Mouse (Mus musculus) heart, embryonic 12.5 days (tissue): ENCODE results near the gene Gm4969. TPM values are rescaled to one million over a fixed set of nuclear protein-coding genes. Genes with fewer than 3 reads are reported as not detected.
"Not testable (repeated sequence)": the region's sequence is repeated elsewhere in the genome, so short reads cannot be mapped to it uniquely, and the experiment has no call there.

Source experiments
- ATAC-seq: fragments of 200-750 bp; cut with Nextera tagmentation; 2 replicates; pipeline ENCODE4 v1.8.0; 2017; ENCODE audit warnings: moderate TSS enrichment, moderate library complexity; ENCODE audit not compliant: insufficient number of reproducible peaks, low FRiP score
- H3K27ac ChIP-seq: fragments of 300-500 bp; sonication (generic); 2 replicates; pipeline ENCODE4 v1.5.1; 2016; ENCODE audit warnings: mild to moderate bottlenecking, moderate library complexity; ENCODE audit not compliant: poor library complexity, severe bottlenecking
- H3K27me3 ChIP-seq: fragments of 300-500 bp; sonication (generic); replicated peaks from 2 replicates; pipeline ENCODE4 v1.6.1; 2016; ENCODE audit warnings: mild to moderate bottlenecking, moderate library complexity
- H3K36me3 ChIP-seq: fragments of 300-500 bp; sonication (generic); 2 replicates; pipeline ENCODE4 v1.6.1; 2016; ENCODE audit warnings: mild to moderate bottlenecking, moderate library complexity
- H3K4me1 ChIP-seq: fragments of 300-500 bp; sonication (generic); replicated peaks from 2 replicates; pipeline ENCODE4 v1.6.1; 2016; ENCODE audit warnings: mild to moderate bottlenecking
- H3K4me2 ChIP-seq: fragments of 300-500 bp; sonication (generic); 2 replicates; pipeline ENCODE4 v1.6.1; 2016; ENCODE audit warnings: mild to moderate bottlenecking, moderate library complexity
- H3K4me3 ChIP-seq: fragments of 300-500 bp; sonication (generic); 2 replicates; pipeline ENCODE4 v1.5.1; 2016; ENCODE audit warnings: mild to moderate bottlenecking
- H3K9ac ChIP-seq: fragments of 300-500 bp; sonication (generic); 2 replicates; pipeline ENCODE4 v1.6.1; 2016; ENCODE audit warnings: mild to moderate bottlenecking, moderate library complexity
- H3K9me3 ChIP-seq: fragments of 300-500 bp; sonication (generic); replicated peaks from 2 replicates; pipeline ENCODE4 v1.6.1; 2016; ENCODE audit warnings: mild to moderate bottlenecking, moderate library complexity
- WGBS: fragments of 180-500 bp; shearing (Covaris S2); methylation state at CpG from one replicate; pipeline ENCODE4 v1.1.7; 2016; 5-methylcytosine and 5-hydroxymethylcytosine counted together
- polyA plus RNA-seq: library from polyadenylated mRNA; unstranded; fragments of >200 nt; fragmentation: Nextera tagmentation; extraction: Ambion mirVana; gene quantifications from 2 replicates; pipeline ENCODE4 v1.2.1, GENCODE M21; 2016

Gm4969 gene
- polyA plus RNA-seq, 1 experiment from 2014 or later, result 2.2 TPM

DNA sequence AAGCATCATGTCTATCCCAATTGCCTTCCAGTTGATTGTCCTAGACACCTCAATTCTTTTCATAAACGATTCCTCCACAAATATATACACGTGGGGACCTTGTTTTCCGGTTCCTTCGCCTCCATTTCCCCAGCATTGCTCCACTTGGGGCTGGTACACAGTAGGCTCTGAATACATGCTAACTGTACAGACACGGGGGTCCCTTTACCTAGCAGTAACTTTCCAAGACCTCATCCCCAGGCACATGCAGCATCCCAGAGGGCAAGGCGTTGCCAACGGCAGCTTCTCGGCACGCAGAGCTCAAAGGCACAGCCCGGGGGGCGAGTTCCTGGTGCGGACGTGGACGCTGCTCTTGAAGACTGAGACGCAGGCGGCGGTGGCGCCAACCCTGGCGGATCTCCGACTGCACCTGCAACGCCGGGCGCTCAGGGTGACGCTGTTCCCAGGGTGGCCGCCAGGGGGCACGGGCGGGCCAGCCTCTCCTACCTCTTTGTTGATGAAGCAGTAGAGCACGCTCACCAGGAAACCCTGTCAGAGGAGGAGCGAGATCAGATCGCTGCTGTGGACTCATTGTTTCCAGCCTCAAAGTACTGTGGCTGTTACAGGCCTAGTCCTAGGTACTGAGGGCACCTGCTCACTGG is 39.1 kb upstream of the Gm4969 start:
- peak; percentile 67 for ATAC-seq
- Histone ChIP-seq H3K27me3 (peaks cover 18% of the 10 kb centered on the region), H3K4me1 (peaks cover 21% of the 10 kb centered on the region), H3K4me2 (peak overlapping the region; percentile 58), H3K9me3 (no peaks in the 10 kb centered on the region), H3K36me3 (peaks cover 21% of the 10 kb centered on the region), H3K4me3 (peak overlapping the region; percentile 7; the same call in 1 of the 2 replicates), H3K9ac (peak overlapping the region; percentile 55; the same call in 1 of the 2 replicates), H3K27ac (0 out of 2 replicates have a peak overlapping the region, but pooled peaks have one; percentile 8)
- 6% methylated on average over 30 of the region's 30 CpGs for WGBS

DNA sequence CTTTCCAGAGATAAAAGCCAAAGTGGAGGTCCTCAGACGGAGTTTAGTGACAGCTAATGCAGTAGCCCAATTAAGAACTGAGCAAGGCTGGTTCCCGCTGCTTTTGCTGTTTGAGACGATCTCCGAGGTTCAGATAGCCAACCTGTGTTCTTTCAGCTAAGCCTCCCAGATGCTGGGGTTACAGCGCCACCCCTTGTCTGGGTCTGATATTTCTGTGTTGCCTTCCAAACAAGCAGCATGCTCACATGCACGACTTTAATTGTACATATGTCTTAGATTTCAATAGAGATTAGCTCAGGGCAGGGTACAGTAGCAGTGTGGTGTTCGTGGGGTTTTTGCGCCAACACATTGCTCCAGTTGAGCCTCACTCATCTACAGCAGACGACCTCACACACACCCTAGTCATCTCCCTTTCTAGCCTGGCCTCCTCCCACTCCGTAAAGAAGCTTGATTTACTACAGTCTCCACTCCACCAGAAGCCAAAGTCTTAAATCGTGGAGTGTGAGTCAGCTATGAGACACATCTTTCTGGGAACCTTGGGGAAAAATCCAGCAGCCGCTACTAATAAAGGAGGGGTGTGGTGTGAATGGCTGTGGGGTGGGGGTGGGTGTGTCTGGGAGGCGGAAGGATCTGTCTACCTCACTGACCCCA is 37.8 kb upstream of the Gm4969 start:
- Histone ChIP-seq H3K9me3 (no peaks in the 10 kb centered on the region), H3K9ac (no peak overlapping the region), H3K4me3 (no peak overlapping the region), H3K27me3 (peaks cover 14% of the 10 kb centered on the region), H3K4me1 (peaks cover 22% of the 10 kb centered on the region), H3K27ac (no peak overlapping the region), H3K36me3 (peaks cover 34% of the 10 kb centered on the region), H3K4me2 (no peak overlapping the region)
- ATAC-seq, result no peak
- WGBS, result 59% methylated on average over 13 of the region's 13 CpGs

DNA sequence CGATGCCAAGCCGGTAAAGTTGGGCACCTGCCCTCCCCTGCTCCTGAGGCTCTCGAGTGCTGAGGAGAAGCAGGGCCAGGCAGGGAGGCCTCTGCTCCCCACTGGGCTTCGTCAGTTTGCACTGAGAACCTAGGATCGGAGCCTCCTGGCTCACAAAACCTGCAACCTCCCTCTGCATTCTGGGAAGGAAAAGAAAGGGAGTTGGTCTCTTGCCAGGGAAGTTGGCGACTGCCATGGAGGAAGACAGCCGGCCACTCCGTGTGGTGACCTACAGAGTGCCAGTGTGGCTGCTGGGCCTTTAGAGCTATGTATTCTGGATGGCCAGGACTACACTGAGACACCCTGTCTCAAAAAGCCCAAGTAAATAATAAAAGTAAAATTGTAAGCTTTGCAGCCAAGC is 36.6 kb upstream of the Gm4969 start:
- no peak for ATAC-seq
- Histone ChIP-seq H3K36me3 (peaks cover 34% of the 10 kb centered on the region), H3K4me2 (no peak overlapping the region), H3K9me3 (no peaks in the 10 kb centered on the region), H3K27me3 (peaks cover 13% of the 10 kb centered on the region), H3K9ac (no peak overlapping the region), H3K4me1 (peaks cover 22% of the 10 kb centered on the region), H3K27ac (no peak overlapping the region), H3K4me3 (no peak overlapping the region)
- 76% methylated on average over 8 of the region's 8 CpGs for WGBS

DNA sequence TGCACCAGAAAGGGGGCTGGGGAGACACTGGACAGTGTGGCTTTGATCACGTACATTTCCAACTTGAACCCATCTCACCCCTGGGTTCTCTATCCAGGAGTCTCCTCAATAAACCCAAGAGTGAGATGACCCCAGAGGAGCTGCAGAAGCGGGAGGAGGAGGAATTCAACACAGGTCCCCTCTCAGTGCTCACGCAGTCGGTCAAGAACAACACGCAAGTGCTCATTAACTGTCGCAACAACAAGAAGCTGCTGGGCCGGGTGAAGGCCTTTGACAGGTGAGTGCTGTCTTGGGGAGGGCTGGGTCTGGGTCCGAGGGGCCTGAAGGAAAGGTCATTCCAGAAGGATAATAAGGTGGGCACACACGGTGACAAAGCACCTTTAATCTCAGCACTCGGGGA is 33.0 kb upstream of the Gm4969 start:
- Histone ChIP-seq H3K4me3 (0 out of 2 replicates have a peak overlapping the region, but pooled peaks have one; percentile 70), H3K36me3 (peaks cover 38% of the 10 kb centered on the region), H3K4me1 (peaks cover 18% of the 10 kb centered on the region), H3K9ac (peak overlapping the region; percentile 87; the same call in 1 of the 2 replicates), H3K4me2 (peak overlapping the region; percentile 91; the same call in 1 of the 2 replicates)
- 84% methylated on average over 10 of the region's 10 CpGs for WGBS
- H3K27me3 ChIP-seq, ATAC-seq, H3K9me3 ChIP-seq, H3K27ac ChIP-seq: not testable (repeated sequence)

DNA sequence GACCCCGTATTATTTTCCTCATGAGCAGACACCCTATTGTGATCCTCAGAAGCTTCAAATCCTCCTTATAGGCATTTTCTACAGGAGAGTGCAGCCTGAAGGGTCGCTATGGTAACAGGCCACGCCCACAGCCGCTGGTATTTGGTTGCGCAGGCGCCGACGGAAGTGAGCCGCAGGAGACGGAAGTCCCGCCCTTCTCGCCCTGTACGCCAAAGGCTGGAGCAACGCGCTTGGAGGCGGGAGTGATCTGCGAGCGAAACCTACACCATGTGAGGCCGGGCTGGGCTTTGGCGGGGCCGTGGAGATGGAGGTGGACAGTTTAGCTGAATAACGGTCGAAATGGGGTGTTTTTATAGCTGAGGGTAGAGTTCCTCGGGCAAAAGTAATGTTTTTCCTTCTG is 31.5 kb upstream of the Gm4969 start, which contains the start of gene Snrpd2:
Gene Snrpd2, plus strand, starts transcription at position 97 of the 400 bp plus-strand sequence.
- Histone ChIP-seq H3K4me2 (peak within 1 kb of the TSS; percentile 91), H3K36me3 (peaks cover 38% of the 10 kb centered on the region), H3K9me3 (no peaks in the 10 kb centered on the region), H3K27ac (peak within 1 kb of the TSS; percentile 66), H3K4me1 (peaks cover 18% of the 10 kb centered on the region), H3K27me3 (no peaks in the 10 kb centered on the region), H3K4me3 (peak within 1 kb of the TSS; percentile 70), H3K9ac (peak within 1 kb of the TSS; percentile 87)
- WGBS, result under 1% methylated on average over 24 of the region's 24 CpGs
- ATAC-seq, result peak; percentile 92

DNA sequence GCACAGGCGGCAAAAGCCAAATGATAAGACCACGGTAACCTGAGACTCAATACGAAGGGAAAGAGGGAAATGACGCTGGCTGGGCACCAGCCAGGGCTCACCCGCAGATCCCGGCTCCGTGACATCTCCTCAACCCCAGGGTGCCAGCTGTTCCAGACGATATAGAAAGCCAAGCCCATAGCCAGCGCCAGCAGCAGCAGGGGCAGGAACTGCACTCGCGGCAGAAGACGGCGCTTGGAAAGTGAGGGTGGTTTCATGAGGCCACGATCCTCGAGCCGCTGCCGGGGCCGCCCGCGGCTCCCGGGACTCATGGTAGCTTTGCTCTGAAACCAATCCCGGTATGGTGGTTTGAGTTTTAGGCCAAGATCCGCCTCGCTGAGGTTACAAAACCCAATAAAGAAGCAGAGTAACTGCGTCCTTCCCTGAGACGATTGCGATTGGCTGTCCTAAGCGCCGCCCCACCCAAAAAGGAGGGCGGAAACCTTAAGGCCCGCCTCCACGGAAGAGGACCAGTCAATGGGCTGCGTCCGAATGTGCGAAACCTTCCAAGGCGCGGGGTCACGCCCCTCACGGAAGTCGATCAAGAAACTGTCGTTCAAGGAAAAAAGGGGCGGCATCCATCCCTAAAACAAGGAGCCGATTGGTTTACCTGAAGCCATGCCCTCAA is 30.8 kb upstream of the Gm4969 start, which contains the start of gene Qpctl:
Gene Qpctl, minus strand, starts transcription at position 417 of the 667 bp plus-strand sequence.
- peak within 1 kb of the TSS; percentile 70 for H3K4me3 ChIP-seq
- peak within 1 kb of the TSS; percentile 87 for H3K9ac ChIP-seq
- H3K4me2 ChIP-seq, result peak within 1 kb of the TSS; percentile 91
- H3K36me3 ChIP-seq, result peaks cover 33% of the 10 kb centered on the region
- no peaks in the 10 kb centered on the region for H3K9me3 ChIP-seq
- H3K27ac ChIP-seq, result peak within 1 kb of the TSS; percentile 66
- H3K4me1 ChIP-seq, result peaks cover 18% of the 10 kb centered on the region
- WGBS, result under 1% methylated on average over 43 of the region's 43 CpGs
- ATAC-seq, result peak; percentile 97
- no peaks in the 10 kb centered on the region for H3K27me3 ChIP-seq

DNA sequence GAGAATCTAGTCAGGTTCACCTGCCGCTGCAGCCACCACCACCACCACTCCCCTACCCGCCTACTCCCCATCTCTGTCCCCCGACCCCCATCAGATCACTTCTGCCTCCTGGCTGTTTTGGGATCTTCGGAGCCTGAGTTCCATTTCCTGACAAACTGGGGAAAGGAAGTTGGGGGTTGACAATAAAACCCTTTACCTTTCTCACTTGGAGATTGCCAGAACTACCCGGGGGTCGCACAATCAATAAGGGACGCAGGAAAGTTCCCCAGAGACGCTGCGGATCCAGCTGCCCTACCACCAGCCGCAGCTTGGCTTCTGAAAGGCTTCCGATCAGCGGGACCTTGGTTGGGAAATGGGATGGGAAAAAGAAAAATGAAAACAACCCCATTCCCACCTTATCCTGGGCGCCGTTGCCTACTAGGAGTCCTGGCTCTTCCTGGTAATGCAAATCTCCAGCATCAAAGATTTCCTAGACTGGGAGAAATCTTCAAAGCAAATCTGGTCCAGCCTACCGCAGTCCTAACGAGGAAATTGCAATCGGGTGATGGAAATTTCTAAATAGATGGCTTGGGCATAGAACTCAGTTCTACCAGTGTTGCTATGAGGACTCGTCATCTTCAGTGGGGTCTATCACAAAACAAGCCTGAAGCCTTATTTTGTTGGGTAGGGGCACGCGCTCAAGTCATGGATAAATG is 30.2 kb upstream of the Gm4969 start:
- 15% methylated on average over 20 of the region's 20 CpGs for WGBS
- Histone ChIP-seq H3K4me1 (peaks cover 18% of the 10 kb centered on the region), H3K36me3 (peaks cover 26% of the 10 kb centered on the region), H3K4me3 (peak overlapping the region; percentile 70), H3K9me3 (no peaks in the 10 kb centered on the region), H3K4me2 (peak overlapping the region; percentile 91), H3K27ac (peak overlapping the region; percentile 66), H3K27me3 (no peaks in the 10 kb centered on the region), H3K9ac (peak overlapping the region; percentile 77)
- no peak for ATAC-seq

DNA sequence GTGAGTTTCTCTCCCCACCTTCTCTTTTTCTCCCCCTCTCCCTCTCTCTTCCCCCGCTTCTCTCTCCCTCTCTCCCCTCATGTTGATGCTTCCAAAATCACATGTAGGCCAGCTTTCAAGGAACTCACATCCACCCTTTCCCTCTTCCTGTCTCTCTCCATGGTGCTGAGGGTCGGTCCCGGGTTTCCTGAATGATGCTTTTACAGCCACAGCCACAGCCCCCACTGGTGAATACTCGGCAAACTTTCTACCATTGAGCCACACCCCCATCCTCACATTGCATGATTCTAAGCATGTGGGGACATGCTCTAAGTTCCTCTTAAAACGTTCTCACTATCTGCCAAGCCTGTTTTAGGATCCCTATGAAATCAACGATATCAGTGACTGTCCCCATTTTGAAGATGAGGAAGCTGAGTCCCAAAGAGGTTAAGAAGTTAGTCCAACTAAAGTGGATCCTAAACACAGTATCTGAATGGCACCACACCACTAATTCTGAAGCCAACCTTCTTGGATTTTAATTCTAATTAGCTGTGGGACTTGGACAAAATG is 29.4 kb upstream of the Gm4969 start:
- Histone ChIP-seq H3K27ac (no peak overlapping the region), H3K4me3 (no peak overlapping the region), H3K9me3 (no peaks in the 10 kb centered on the region), H3K4me2 (0 out of 2 replicates have a peak overlapping the region, but pooled peaks have one; percentile 91), H3K9ac (no peak overlapping the region), H3K4me1 (peaks cover 18% of the 10 kb centered on the region), H3K27me3 (no peaks in the 10 kb centered on the region), H3K36me3 (peaks cover 25% of the 10 kb centered on the region)
- no peak for ATAC-seq
- 43% methylated on average over 6 of the region's 6 CpGs for WGBS

DNA sequence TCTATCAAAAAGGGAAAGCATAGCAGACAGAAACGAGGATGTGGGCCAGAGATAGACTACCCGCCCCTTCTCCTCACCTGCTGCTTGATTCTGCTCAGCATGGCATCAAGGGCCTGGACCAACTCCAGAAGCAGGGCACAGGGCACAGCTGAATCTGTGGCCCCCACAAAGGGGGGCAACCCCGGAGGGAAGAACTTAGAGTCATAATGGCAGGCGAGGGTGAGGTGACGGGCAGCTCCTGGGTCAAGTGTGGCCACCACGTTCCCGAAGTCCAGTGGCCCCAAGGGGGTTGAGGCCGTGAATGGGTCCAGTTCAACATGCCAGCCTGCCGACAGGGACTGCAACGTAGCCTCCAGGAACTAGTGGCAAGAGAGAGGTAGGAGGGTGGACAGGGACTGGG is 28.6 kb upstream of the Gm4969 start:
- ATAC-seq, result no peak
- Histone ChIP-seq H3K4me3 (no peak overlapping the region), H3K4me1 (peaks cover 18% of the 10 kb centered on the region), H3K27ac (no peak overlapping the region), H3K27me3 (no peaks in the 10 kb centered on the region), H3K4me2 (no peak overlapping the region), H3K9me3 (no peaks in the 10 kb centered on the region), H3K9ac (no peak overlapping the region), H3K36me3 (peaks cover 24% of the 10 kb centered on the region)
- 89% methylated on average over 10 of the region's 10 CpGs for WGBS

DNA sequence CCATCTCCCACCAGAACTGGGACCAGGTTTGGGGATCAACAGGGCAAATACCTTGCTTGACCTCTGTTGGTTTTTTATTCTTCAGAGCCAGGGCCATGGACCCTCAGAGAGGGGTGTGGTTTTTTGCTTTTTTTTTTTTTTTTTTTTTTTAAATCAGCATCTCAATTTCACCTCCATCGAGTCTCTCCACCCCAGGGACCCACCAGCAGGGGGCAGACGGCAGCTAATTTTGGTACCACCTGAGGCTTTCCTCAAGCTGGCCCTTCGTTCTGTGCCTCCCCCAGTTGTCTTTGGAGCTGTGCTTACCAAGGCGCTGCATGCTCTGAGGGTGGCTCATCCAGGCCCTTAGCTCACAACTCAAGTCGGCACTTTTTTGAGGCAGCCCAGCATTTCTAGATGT is 19.2 kb upstream of the Gm4969 start:
- Histone ChIP-seq H3K4me2 (no peak overlapping the region), H3K9ac (no peak overlapping the region), H3K4me1 (no peaks in the 10 kb centered on the region), H3K27me3 (no peaks in the 10 kb centered on the region), H3K4me3 (no peak overlapping the region), H3K9me3 (no peaks in the 10 kb centered on the region), H3K27ac (no peak overlapping the region), H3K36me3 (peaks cover 70% of the 10 kb centered on the region)
- ATAC-seq, result no peak
- 56% methylated on average over 5 of the region's 5 CpGs for WGBS
